Mouse (Mus musculus) embryonic facial prominence, embryonic 15.5 days (tissue): Measurements from ENCODE around the gene Slc24a3. TPM values are rescaled to one million over a fixed set of nuclear protein-coding genes. Genes with fewer than 3 reads are reported as not detected.

ENCODE experiments used
- ATAC-seq: fragments of 200-750 bp; cut with Nextera tagmentation; 2 replicates; pipeline ENCODE4 v1.8.0; 2017; ENCODE audit warnings: low read depth, moderate TSS enrichment; ENCODE audit not compliant: insufficient number of reproducible peaks, low FRiP score, low TSS enrichment
- H3K27ac ChIP-seq: fragments of 300-500 bp; sonication (generic); replicated peaks from 2 replicates; pipeline ENCODE4 v1.5.1; 2015; ENCODE audit warnings: mild to moderate bottlenecking, inconsistent platforms
- H3K27me3 ChIP-seq: fragments of 300-500 bp; sonication (generic); 2 replicates; pipeline ENCODE4 v1.6.1; 2015; ENCODE audit warnings: inconsistent platforms
- H3K36me3 ChIP-seq: fragments of 300-500 bp; sonication (generic); 2 replicates; pipeline ENCODE4 v1.6.1; 2015; ENCODE audit warnings: mild to moderate bottlenecking, inconsistent platforms
- H3K4me1 ChIP-seq: fragments of 300-500 bp; sonication (generic); 2 replicates; pipeline ENCODE4 v1.6.1; 2015; ENCODE audit warnings: inconsistent platforms
- H3K4me2 ChIP-seq: fragments of 300-500 bp; sonication (generic); replicated peaks from 2 replicates; pipeline ENCODE4 v1.6.1; 2015; ENCODE audit warnings: mild to moderate bottlenecking, inconsistent platforms
- H3K4me3 ChIP-seq: fragments of 300-500 bp; sonication (generic); replicated peaks from 2 replicates; pipeline ENCODE4 v1.5.1; 2015; ENCODE audit warnings: mild to moderate bottlenecking, inconsistent platforms
- H3K9ac ChIP-seq: fragments of 300-500 bp; sonication (generic); 2 replicates; pipeline ENCODE4 v1.6.1; 2015; ENCODE audit warnings: inconsistent platforms
- H3K9me3 ChIP-seq: fragments of 300-500 bp; sonication (generic); replicated peaks from 2 replicates; pipeline ENCODE4 v1.6.1; 2016; ENCODE audit warnings: inconsistent platforms
- WGBS: fragments of 180-500 bp; shearing (Covaris S2); methylation state at CpG from one replicate; pipeline ENCODE4 v1.1.7; 2015; 5-methylcytosine and 5-hydroxymethylcytosine counted together
- polyA plus RNA-seq: library from polyadenylated mRNA; unstranded; fragments of >200 nt; fragmentation: Nextera tagmentation; extraction: Ambion mirVana; gene quantifications from 2 replicates; pipeline ENCODE4 v1.2.1, GENCODE M21; 2015

The Slc24a3 gene
- polyA plus RNA-seq, 1 experiment from 2014 or later, result 3.4 TPM

GRCm38 (mm10) chr2:145325852-145326251 is 158.3 kb downstream of the Slc24a3 start:
- H3K4me1 ChIP-seq, result no peaks in the 10 kb centered on the region
- H3K9me3 ChIP-seq, result no peaks in the 10 kb centered on the region
- H3K4me3 ChIP-seq, result no peak overlapping the region
- no peak for ATAC-seq
- H3K27me3 ChIP-seq, result peaks cover 6% of the 10 kb centered on the region; the same call in 1 of the 2 replicates
- no peaks in the 10 kb centered on the region for H3K36me3 ChIP-seq
- H3K9ac ChIP-seq, result no peak overlapping the region
- 72% methylated on average over 4 of the region's 4 CpGs for WGBS
- H3K4me2 ChIP-seq, result no peak overlapping the region
- H3K27ac ChIP-seq, result no peak overlapping the region

GRCm38 (mm10) chr2:145326544-145326943 is 159.0 kb downstream of the Slc24a3 start:
- H3K9ac ChIP-seq, result no peak overlapping the region
- H3K36me3 ChIP-seq, result no peaks in the 10 kb centered on the region
- no peak overlapping the region for H3K4me2 ChIP-seq
- H3K4me1 ChIP-seq, result no peaks in the 10 kb centered on the region
- peaks cover 6% of the 10 kb centered on the region; the same call in 1 of the 2 replicates for H3K27me3 ChIP-seq
- no peak overlapping the region for H3K27ac ChIP-seq
- WGBS, result 86% methylated on average over 2 of the region's 2 CpGs
- H3K9me3 ChIP-seq, result no peaks in the 10 kb centered on the region
- H3K4me3 ChIP-seq, result no peak overlapping the region
- ATAC-seq, result no peak

GRCm38 (mm10) chr2:145329756-145330155 is 162.2 kb downstream of the Slc24a3 start:
- H3K9me3 ChIP-seq, result no peaks in the 10 kb centered on the region
- no peak overlapping the region for H3K9ac ChIP-seq
- ATAC-seq, result peak; percentile 34; the same call in 1 of the 2 replicates
- no peak overlapping the region for H3K27ac ChIP-seq
- peaks cover 3% of the 10 kb centered on the region; the same call in 1 of the 2 replicates for H3K27me3 ChIP-seq
- no peaks in the 10 kb centered on the region for H3K4me1 ChIP-seq
- no peak overlapping the region for H3K4me2 ChIP-seq
- WGBS, result 50% methylated on average over 8 of the region's 8 CpGs
- H3K36me3 ChIP-seq, result no peaks in the 10 kb centered on the region
- no peak overlapping the region for H3K4me3 ChIP-seq

- no peak for ATAC-seq
- no peak overlapping the region for H3K4me3 ChIP-seq
- H3K27ac ChIP-seq, result no peak overlapping the region
- no peak overlapping the region for H3K9ac ChIP-seq
- no peak overlapping the region for H3K4me2 ChIP-seq
- H3K36me3 ChIP-seq, result no peaks in the 10 kb centered on the region
- peaks cover 3% of the 10 kb centered on the region; the same call in 1 of the 2 replicates for H3K27me3 ChIP-seq
- H3K9me3 ChIP-seq, result no peaks in the 10 kb centered on the region
- 80% methylated on average over 1 of the region's 1 CpGs for WGBS
- no peaks in the 10 kb centered on the region for H3K4me1 ChIP-seq
Observed at GRCm38 (mm10) chr2:145331525-145331924, 164.0 kb downstream of the Slc24a3 start.

GRCm38 (mm10) chr2:145333466-145333865 is 165.9 kb downstream of the Slc24a3 start:
- Histone ChIP-seq H3K27ac (no peak overlapping the region), H3K4me3 (no peak overlapping the region), H3K4me2 (no peak overlapping the region), H3K27me3 (no peaks in the 10 kb centered on the region), H3K9ac (no peak overlapping the region), H3K4me1 (no peaks in the 10 kb centered on the region), H3K9me3 (no peaks in the 10 kb centered on the region), H3K36me3 (no peaks in the 10 kb centered on the region)
- no peak for ATAC-seq

- H3K4me2 ChIP-seq, result no peak overlapping the region
- no peaks in the 10 kb centered on the region for H3K4me1 ChIP-seq
- H3K27me3 ChIP-seq, result no peaks in the 10 kb centered on the region
- no peak overlapping the region for H3K27ac ChIP-seq
- no peaks in the 10 kb centered on the region for H3K36me3 ChIP-seq
- no peak for ATAC-seq
- H3K9me3 ChIP-seq, result no peaks in the 10 kb centered on the region
- no peak overlapping the region for H3K4me3 ChIP-seq
- no peak overlapping the region for H3K9ac ChIP-seq
Observed at GRCm38 (mm10) chr2:145336406-145336805, 168.9 kb downstream of the Slc24a3 start.

- Histone ChIP-seq H3K36me3 (no peaks in the 10 kb centered on the region), H3K9ac (no peak overlapping the region), H3K27ac (no peak overlapping the region), H3K4me3 (no peak overlapping the region), H3K27me3 (no peaks in the 10 kb centered on the region), H3K4me2 (no peak overlapping the region), H3K4me1 (no peaks in the 10 kb centered on the region), H3K9me3 (no peaks in the 10 kb centered on the region)
- no peak for ATAC-seq
- 76% methylated on average over 2 of the region's 2 CpGs for WGBS
Observed at GRCm38 (mm10) chr2:145340816-145341215, 173.3 kb downstream of the Slc24a3 start.

- no peaks in the 10 kb centered on the region for H3K36me3 ChIP-seq
- H3K4me2 ChIP-seq, result no peak overlapping the region
- no peaks in the 10 kb centered on the region for H3K27me3 ChIP-seq
- H3K27ac ChIP-seq, result no peak overlapping the region
- H3K9ac ChIP-seq, result no peak overlapping the region
- H3K4me1 ChIP-seq, result no peaks in the 10 kb centered on the region
- ATAC-seq, result no peak
- H3K4me3 ChIP-seq, result no peak overlapping the region
- no peaks in the 10 kb centered on the region for H3K9me3 ChIP-seq
- 68% methylated on average over 4 of the region's 4 CpGs for WGBS
Observed at GRCm38 (mm10) chr2:145342956-145343355, 175.4 kb downstream of the Slc24a3 start.

- no peak overlapping the region for H3K4me2 ChIP-seq
- WGBS, result 66% methylated on average over 1 of the region's 1 CpGs
- H3K9ac ChIP-seq, result no peak overlapping the region
- no peak overlapping the region for H3K4me3 ChIP-seq
- no peaks in the 10 kb centered on the region for H3K27me3 ChIP-seq
- no peaks in the 10 kb centered on the region for H3K9me3 ChIP-seq
- H3K4me1 ChIP-seq, result no peaks in the 10 kb centered on the region
- H3K27ac ChIP-seq, result no peak overlapping the region
- no peaks in the 10 kb centered on the region for H3K36me3 ChIP-seq
- no peak for ATAC-seq
Observed at GRCm38 (mm10) chr2:145344521-145344920, 177.0 kb downstream of the Slc24a3 start.

GRCm38 (mm10) chr2:145353801-145354200 is 186.2 kb downstream of the Slc24a3 start:
- ATAC-seq, result no peak
- H3K36me3 ChIP-seq, result no peaks in the 10 kb centered on the region

GRCm38 (mm10) chr2:145358236-145358942 is 190.8 kb downstream of the Slc24a3 start:
- Histone ChIP-seq H3K9ac (no peak overlapping the region), H3K36me3 (no peaks in the 10 kb centered on the region), H3K4me1 (no peaks in the 10 kb centered on the region), H3K4me3 (no peak overlapping the region), H3K27me3 (no peaks in the 10 kb centered on the region), H3K27ac (no peak overlapping the region), H3K9me3 (no peaks in the 10 kb centered on the region), H3K4me2 (no peak overlapping the region)
- 78% methylated on average over 6 of the region's 6 CpGs for WGBS
- ATAC-seq, result no peak

More at GRCm38 (mm10) chr2:145353801-145354200, 186.2 kb downstream of the Slc24a3 start:
- Histone ChIP-seq H3K4me3 (no peak overlapping the region), H3K9ac (no peak overlapping the region), H3K9me3 (no peaks in the 10 kb centered on the region), H3K4me1 (no peaks in the 10 kb centered on the region), H3K27me3 (no peaks in the 10 kb centered on the region), H3K27ac (no peak overlapping the region), H3K4me2 (no peak overlapping the region)
- WGBS, result 79% methylated on average over 1 of the region's 1 CpGs

- no peak overlapping the region for H3K4me3 ChIP-seq
- H3K36me3 ChIP-seq, result no peaks in the 10 kb centered on the region
- no peaks in the 10 kb centered on the region for H3K4me1 ChIP-seq
- no peak overlapping the region for H3K4me2 ChIP-seq
- H3K9me3 ChIP-seq, result no peaks in the 10 kb centered on the region
- 51% methylated on average over 2 of the region's 2 CpGs for WGBS
- H3K27ac ChIP-seq, result no peak overlapping the region
- no peak for ATAC-seq
- no peak overlapping the region for H3K9ac ChIP-seq
- no peaks in the 10 kb centered on the region for H3K27me3 ChIP-seq
Observed at GRCm38 (mm10) chr2:145363604-145364003, 196.1 kb downstream of the Slc24a3 start.
